Mouse (Mus musculus) thymus, adult 18-20 months (tissue): ENCODE measurements around the gene Pdxp.
A peak's percentile ranks its signal among the peaks of the same experiment; 100 is the strongest.
"Not testable (repeated sequence)": the region's sequence is repeated elsewhere in the genome, so short reads cannot be mapped to it uniquely, and the experiment has no call there.

ENCODE experiments used
- DNase-seq, 2 experiments: peaks; one replicate each; pipeline ENCODE4 v3.0.0; 2022; ENCODE audit warnings: mixed read lengths in 2 of 2

Pdxp gene

DNA sequence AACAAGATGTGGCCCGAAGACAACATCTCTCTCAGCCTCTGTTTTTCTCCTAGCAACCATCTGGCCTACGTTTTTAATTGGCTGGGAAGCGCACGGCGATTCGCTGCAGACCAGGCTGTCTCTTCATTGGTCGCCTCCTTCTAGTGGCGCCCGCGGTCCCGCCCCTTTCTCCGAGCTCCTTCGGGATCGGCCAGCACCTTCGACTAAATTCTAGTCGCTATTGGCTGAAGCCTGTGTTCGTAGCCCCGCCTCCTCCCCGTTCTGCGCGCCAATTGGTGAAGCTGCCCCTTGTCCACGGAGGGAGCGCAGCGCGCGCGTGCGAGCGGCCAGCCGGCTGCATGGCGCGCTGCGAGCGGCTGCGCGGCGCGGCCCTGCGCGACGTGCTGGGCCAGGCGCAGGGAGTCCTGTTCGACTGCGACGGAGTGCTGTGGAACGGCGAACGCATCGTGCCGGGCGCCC lies at the start of gene Pdxp:
Gene Pdxp (plus strand): TSS at position 288 of the 459 bp plus-strand sequence.
- DNase-seq = peak; percentile 96

DNA sequence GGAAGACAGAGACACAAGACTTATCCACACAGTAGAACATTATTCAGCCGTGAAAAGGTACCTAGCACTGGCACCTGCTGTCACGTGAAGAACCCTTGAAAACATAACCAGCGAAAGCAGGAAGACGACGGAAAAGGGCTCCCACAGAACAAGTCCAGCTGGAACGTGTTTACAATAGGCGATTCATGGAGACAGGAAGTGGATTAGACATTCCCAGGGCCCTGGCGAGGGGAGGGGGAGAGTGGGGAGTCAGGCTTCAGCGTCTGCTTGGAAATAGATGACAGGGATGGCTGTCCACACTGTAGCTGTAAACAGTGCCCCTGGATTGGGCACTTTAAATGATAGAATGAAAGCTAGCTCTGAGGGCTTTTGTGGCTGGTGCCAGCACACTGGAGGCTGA lies 45.3 kb upstream of the Pdxp start:
- DNase-seq = no peak

DNA sequence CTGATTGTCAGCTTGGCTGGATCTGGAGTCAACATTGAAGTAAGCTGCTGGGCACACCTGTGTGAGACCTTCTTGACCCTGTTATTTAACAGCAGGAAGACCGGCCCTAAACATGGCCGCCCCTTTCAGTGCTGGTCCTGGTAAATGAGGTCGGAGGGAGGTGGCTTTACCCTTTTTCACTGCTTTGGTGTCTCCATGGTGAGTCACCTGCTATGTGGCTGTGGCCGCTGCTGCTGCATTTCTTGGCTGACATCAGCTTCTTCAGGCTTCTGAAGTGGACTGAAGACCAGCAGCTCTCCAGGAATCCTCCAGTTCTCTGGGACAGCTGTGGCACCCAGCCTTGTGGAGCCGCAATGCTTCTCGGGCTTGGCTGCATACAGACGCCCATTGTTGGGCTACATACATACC lies 44.9 kb upstream of the Pdxp start:
- DNase-seq = no peak

DNA sequence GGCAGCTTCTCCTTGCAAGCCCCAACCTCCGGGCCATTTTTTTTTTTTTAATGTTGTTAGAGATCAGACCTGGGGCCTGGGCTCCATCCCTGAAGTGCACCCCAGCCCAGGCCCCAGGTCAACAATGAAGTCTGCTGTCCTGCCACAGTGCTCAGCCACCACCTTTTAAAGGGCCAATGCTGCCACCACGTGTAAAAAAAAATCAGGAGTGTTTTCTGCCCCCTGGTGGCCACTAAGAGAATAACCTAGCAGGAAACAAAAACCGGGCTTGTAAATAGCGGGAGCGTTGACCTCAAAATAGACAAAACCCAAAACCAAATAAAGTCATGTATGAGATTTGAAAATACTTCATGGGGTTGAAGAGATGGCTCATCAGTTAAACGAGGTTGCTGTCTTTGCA lies 43.9 kb upstream of the Pdxp start:
- no peak for DNase-seq

DNA sequence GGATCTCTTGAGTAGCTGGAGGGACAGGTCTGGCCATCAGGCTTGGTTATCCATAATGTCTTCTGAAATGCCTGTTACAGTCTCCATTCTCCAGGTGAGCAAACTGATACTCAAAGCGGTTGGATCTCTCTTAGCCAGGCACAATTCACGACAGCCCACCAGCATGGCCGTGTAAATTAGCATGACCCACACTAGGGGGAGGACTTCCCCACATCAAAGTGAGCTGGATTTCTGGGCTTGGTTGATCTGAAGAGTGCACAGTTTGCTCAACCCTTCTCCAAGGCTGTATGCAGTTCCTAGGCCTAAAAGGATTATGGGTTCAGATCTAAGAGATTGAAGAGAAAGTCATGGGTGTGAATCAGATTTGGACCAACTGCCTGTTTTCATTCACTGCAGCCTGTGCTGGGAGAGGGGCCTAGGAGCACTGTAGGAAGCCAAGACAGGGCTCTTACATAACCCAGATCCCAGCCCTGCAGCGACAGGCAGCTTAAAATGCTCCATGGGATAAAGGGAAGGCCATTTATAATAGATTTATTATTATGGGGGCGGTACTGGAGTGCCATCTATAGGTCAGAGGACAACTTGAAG lies 41.6 kb upstream of the Pdxp start:
- no peak for DNase-seq

DNA sequence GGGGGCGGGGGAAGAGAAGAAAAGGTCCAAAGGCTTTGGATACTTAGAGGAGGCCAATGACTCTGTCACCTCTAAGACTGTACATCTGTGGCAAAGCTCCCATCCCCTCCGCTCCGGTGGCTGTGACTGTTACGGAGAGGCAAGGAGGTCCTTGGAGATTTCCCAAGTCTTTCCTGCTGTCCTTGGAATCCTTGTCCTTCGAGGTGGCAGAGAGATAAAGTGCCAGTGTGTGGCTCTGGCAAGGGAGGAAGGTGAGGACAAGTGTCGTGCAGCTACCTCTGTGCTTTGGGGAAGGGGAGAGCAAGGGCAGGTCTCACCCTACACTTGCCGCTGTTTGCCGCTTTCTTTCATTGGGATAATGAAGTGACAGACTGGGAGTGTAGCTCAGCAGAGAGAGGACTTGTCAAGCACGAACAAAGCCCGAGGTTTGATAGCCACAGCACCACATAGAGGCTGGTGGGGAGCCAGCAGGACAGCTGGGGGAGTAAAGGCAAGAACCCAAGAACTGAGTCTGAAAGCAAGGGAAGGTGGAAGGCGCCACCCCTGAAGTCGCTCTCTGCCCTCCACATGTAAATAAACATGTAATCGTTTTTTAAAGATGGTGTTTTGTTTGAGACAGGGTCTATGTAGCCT lies 39.8 kb upstream of the Pdxp start:
- no peak for DNase-seq

DNA sequence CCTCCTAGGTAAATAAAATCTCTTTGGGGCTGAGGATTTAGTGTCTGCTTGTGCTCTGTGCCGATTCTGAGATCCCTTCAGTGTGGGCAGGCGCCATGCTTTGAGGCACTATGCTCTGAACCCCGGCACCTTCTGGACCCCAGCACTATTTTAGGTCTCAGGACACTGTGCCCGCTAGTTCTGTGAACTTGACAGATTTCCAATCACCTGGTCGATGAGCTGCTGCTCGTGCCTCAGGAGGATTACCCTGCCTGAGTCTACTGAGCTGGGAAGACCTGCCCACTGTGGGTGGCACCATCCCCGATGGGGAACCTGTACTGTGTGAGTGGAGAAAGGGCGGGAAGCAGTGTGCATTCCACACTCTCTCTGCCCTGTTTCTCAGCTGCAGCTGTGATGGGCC lies 38.7 kb upstream of the Pdxp start:
- DNase-seq = no peak

DNA sequence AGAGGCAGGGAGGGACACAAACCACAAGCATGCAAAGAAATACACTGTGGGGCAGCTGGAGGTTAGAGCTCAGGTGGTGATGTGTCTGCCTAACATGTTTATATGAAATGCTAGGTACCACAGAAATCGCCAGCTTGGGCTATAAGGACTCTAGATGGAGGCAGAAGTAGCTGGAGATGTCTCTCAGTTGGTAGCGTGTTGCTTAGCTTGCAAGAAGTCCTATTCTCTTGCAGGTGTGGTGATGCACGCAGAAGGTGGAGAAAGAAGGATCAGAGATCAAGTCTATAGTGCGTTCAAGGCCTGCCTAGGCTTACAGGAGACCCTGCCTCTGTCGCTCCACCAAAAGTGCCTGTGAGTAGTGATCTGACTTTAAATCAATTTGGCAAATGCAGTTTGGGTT lies 38.2 kb upstream of the Pdxp start:
- DNase-seq = no peak

DNA sequence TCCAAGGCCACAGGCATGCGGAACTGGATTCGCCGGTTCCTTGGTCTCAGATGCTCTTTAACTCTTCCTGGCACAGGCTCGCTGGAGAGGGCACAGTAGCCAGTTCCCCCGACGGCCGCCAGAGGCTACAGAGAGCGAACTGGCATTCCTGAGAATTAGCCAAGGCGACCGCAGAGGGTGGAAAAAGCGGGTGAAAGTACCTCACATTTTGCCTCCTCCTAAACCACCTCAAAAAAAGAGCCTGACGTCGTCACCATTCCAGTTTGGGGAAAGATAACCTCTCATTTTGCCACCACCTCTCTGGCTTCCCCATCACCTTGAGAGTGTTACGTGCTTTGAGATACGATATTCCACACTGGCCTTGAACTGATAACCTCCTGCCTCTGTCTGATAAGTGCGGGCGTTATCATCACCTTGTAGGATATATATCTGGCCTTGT lies 37.4 kb upstream of the Pdxp start:
- peak; percentile 51 to 63 for DNase-seq

DNA sequence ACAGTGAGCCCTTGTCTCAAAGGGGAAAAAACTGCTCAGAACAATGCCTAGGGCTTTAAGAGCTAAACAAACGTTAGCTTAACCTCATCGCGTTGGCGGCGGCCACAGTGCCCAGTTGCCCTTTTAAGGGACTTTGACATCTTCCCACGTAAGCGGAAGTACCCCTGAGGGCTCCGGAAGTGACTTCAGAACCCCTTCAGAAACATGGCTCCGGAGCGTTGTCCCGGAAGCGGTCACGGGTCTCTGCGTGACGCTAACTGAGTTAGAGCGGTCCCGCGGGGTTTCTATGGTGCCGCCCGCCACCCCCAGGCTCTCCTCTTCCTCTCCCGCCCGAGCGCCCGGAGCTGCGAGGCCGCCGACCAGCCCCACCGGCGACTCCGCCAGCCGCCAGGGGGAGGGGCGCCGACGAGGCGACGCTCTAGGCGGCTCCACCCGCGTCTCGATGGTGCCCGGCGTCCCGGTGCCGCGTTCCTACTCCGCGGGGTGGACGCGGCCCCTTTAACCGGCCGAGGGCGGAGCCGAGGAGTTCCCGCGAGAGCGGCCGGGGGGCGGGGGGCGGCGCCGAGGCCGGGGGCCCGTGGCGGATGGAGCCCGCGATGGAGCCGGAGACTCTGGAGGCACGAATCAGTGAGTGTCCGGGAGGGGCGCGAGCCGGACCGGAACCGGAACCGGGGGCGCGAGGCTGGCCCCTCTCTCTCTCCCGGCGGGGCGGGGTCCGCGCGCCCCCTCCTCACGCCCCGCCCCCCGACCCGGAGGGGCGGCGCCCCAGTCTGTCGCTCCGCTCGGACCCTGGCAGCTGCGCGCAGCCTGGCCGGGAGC lies 36.5 kb upstream of the Pdxp start, which contains the start of gene Gga1:
Gene Gga1 (plus strand): TSS at position 200 of the 819 bp plus-strand sequence.
- peak; percentile 79 to 89 for DNase-seq

DNA sequence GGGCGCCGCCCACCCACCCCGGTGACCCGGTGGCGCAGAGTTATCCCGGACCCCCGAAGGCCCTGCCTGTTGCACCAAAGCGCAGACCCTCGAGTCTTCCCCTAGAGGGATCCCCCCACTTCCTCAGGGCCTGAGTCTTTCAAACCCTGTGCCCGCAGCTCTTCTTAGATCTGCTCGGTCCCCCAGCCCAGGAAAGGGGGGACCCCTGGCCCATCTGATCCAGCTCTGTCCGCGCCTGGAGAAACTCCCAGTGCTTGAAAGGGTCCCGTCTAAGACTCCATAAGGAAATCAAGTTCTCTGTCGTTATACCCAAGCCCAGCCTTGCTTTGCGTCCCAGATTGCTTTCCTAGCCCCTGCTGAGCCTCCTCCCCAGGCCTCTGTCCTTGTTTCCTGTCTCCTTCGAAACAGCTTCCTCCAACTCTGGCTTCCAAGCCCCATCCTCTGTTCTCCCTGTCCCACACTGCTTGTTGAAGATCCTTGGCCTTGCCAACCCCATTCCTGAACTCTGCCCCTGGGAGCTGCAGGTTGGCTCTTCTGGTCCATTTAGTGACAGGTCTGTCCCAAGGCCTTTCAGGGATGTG lies 35.8 kb upstream of the Pdxp start:
- no peak for DNase-seq

DNA sequence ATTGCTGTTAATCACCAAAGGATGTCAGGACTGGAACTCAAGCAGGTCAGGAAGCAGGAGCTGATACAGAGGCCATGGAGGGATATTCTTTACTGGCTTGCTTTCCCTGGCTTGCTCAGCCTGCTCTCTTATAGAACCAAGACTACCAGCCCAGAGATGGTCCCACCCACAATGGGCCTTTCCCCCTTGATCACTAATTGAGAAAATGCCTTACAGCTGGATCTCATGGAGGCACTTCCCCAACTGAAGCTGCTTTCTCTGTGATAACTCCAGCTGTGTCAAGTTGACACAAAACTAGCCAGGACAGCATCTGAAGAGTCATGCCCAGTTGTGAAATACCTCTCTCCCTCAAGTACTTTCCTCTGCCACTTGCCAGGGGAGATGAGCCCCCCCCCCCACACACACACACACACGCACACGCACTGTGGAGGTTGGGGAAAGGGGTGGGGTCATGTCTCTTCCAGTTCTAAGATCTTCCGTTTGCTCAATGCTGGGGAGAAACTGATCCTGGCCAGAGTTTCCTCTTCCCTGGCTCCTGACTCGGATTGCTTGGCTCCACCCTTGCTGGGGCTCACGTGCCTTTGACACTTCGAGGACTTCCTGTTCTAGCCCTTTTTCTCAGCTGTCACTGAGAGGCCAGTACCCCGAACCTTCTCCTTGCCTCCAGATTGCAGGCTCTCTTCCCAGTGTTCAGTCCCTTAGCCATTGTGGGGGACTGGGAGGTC lies 34.8 kb upstream of the Pdxp start:
- not testable (repeated sequence) for DNase-seq

DNA sequence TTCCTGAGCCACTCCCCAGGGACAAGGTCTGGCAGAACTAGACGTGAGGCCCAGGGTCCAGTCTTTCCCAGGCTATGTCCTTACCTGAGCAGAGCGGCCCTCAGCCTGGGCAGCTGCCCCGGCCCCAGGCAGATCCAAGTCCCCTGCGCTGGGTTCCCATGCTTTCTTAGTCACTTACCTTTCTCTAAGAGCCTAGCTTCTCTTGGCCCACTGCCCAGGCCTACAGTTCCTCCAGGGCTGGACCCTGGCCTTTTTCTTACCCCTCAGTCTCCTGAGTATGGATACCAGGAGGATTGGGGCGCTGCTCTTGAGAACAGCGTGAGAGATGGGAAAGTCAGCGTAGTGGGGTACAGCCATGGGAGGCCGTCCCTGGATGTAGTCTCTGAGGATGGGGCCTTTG lies 33.3 kb upstream of the Pdxp start:
- no peak for DNase-seq

DNA sequence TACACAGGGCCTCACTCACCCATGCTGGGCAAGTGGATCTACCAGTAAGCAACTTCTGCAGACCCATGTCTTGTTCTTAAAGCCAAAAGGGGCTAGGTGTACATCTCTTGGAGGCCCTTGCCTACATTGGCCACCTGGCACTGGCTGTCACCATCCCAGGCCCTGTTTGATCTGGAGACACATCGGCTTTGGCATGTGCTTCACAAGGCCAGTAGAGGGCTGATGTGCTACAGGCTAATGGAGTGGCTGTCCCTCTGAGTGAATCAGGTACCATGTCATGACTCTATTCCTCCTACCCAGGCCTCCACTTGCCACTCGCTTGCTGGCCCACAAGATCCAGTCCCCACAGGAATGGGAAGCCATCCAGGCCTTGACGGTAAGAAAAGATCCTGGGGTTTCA lies 31.9 kb upstream of the Pdxp start:
- no peak for DNase-seq

DNA sequence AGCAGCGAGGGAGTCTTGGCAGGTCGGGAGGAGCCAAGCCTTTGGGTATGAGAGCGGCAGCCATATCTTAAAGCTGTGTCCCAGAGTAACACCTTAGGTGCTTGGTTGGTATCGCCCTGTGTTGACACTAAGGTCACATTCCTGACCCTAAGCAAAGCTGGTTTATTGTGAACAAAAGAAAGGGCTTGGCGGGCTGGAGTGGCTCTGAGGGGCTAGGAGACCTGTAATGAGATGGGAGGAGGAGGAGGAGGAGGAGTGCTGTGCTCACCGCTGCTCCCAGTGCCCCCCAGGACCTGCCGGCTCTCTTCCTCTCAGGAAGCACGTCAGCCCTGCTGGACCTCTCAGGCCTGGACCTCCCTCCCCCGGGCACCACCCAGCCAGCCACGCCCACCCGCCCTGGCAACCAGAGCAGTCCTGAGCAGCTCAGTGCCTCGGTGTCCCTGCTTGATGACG lies 24.3 kb upstream of the Pdxp start:
- no peak for DNase-seq

DNA sequence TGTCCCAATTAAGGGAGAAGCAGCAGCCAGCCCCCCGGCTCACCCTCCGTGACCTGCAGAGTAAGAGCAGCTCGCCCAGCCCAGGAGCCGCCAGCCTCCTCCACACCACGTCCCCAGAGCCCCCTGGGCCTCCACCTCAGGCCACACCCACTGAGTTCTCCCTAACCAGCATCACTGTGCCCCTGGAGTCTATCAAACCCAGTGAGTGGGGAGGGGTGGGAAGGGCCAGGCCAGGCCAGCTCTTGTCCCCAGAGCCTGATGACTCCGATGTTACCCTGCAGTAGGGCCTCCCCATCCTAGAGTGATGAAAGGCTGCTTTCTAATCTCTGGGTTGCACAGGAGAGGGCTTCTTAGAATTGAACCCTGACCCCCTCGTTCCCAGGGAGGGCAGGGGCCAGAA lies 21.3 kb upstream of the Pdxp start:
- DNase-seq = no peak

DNA sequence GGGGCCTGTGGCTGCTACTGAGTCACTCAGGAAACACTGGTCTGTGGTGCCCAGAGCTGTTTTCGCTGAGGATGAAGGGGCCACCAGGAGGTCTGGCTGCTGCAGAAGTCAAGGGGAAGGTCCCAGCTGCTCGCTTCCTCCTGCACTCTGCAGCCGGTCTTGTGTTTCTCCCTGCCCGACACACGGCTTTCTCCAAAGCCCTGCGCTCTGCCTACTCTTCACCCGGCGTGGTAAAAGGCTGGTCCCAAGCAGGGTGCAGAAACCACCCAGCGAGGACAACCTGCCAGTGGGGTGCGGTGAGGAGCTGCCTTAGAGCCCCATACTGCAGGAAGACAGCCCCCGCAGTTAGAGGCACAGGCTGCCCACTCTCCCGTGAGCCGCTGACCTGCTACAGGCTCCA lies 19.0 kb upstream of the Pdxp start:
- peak in 1 of 2 experiments; percentile 34 for DNase-seq

DNA sequence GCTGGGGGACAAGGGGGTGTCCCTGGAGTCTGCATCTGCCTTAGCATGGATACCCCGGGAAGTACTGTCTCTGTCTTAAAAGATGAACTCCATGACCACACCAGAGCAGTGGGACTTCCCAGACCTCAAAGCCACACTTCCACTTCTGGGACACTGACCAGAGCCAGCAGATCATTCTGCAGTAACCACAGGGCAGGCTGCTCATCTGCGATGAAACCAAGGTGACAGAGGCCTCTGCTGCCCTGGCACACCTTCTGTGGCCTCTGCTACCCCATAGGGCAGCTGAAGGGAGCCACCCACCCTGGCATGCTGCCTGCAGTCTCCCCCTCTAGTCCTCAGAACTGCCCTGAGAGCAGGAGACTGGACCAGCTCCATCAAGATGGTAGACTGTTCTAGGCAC lies 18.0 kb upstream of the Pdxp start:
- no peak for DNase-seq

DNA sequence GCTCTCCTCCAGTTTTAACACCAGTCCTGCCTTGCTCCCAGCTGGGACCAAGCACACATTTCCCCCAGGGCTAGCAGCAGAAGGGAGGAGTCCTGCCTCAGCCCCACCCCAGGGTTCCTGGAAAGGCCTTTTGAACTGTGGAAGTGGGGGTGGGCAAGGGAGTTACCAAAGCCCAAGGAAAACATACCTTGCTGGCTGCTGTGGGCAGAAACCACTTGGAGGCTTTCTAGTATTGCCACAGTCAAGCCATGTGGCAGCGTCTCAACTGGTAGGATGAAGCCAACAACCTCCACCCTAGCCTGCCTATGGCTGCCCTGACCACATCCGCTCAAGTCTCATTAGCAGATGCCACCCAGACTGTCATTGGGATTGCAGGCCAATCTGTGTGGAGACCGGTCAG lies 17.6 kb upstream of the Pdxp start:
- peak in 1 of 2 experiments; percentile 50 for DNase-seq

DNA sequence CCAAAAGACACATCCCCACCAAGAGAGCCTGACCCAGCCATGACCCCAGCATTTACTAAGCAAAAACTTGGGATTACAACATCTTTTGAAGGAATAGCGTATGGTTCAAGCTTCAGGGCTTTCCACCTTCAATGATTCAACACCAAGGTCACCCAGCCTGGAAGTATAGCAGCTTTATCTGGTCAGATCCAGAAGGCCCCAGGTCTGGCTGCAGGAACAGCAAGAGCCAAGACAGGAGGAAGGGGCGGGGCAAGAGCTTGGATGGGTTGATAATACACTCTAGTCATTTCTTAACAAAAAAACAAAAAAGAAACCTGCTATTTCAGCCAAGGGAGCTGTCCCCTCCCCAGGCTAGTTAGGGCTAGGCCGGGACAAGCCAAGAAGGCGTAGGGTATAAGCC lies 16.2 kb upstream of the Pdxp start:
- no peak for DNase-seq

DNA sequence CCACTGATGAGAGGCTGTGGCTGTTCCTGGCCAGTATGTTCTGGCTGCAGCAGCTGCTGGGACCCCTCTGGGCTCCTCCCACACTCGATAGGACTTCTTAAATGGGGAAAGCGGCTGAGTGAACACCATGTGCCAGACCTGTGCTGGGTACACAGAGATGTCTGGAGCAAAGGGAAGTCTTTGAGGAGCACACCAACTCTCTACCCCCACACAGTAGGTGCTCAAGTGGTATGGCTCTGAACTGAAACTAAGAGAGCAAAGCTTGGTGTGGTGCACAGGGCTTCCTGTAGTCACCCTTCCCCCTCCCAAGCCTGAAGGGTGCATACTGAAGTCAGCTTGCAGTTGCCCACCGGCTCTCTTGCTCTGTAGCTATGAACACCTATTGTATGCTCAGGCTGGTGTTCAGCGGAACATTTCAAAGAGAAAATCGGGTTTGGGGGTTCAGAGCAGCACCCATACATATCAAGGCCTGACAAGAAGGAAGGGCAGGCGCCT lies 15.2 kb upstream of the Pdxp start:
- DNase-seq = peak in 1 of 2 experiments; percentile 68

DNA sequence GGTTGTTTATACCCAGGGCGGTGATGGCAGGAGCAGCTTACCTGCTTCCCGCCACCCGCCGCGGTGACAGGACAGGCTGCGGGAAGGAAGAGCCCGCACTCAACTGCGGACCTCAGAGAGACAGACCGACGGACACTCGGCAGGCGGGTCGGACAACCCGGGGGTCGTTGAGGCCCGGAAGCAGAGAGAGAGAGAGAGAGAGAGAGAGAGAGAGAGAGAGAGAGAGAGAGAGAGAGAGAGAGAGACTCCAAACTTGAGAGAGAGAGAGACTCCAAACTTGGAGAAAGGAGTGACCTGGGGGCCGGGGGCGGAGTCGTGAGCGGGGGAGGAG lies 14.3 kb upstream of the Pdxp start, which contains the start of gene Gm49510:
Gene Gm49510 (plus strand): TSS at position 259 of the 331 bp plus-strand sequence.
- no peak for DNase-seq
